Mouse (Mus musculus): ENCODE data around the gene Gm8165. TPM values are rescaled to one million over a fixed set of nuclear protein-coding genes. Genes with fewer than 3 reads are reported as not detected.
"Not testable (repeated sequence)": the region's sequence is repeated elsewhere in the genome, so short reads cannot be mapped to it uniquely, and the experiment has no call there.

Gm8165 gene
- total RNA-seq (2021): not detected in 2 replicates
- long read RNA-seq, experiment 1: 0 reads
- long read RNA-seq, experiment 2: 0 reads

GRCm38 (mm10) chr14:43677099-43677498 lies at the start of gene Gm8165:
Gm8165 (minus strand) TSS chr14:43677199.
- not testable (repeated sequence) for DNase-seq

DNA sequence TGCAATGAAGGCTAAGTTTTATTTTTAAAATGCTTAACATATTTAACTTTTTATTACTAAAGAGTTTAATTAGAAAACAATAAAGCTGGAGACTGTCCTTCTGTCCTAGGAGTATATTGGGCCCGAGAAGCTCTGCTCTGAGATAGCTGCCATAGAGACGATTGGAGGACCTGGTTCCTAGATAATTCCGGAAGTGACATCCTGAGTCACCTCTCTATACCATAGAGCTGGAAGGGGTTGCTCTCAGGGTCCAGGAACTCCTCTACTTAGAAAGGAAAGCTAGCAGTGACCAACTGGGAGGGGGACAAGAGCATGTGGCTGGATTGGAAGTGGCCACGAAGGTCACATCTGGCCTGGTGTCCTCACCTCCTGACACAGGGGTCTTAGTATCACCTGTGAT lies 20.6 kb upstream of the Gm8165 start, which contains the start of gene Gm7324:
Gene Gm7324 (plus strand): TSS at position 208 of the 400 bp plus-strand sequence.
- not testable (repeated sequence) for DNase-seq

Other genes starting within 250 kb of the Gm8165 start
- gene Gm5799, start 133.6 kb downstream of the Gm8165 start, total RNA-seq (2021): not detected in 2 replicates
- not detected in 2 replicates for gene Gm17654, start 98.1 kb downstream of the Gm8165 start, total RNA-seq (2021)
- gene Gm10375, start 69.2 kb downstream of the Gm8165 start, total RNA-seq (2021): not detected in 2 replicates
- gene Gm7324, start 20.6 kb upstream of the Gm8165 start, total RNA-seq (2021): 0.41 and 1.2 TPM in 2 replicates
- gene Gm16506, start 50.3 kb upstream of the Gm8165 start, total RNA-seq (2021): not detected in 2 replicates
- gene Gm6526, start 70.7 kb upstream of the Gm8165 start, total RNA-seq (2021): not detected in 2 replicates
- not detected in 2 replicates for gene Gm8180, start 107.5 kb upstream of the Gm8165 start, total RNA-seq (2021)
- 1.4 TPM in 1 of 2 replicates, not detected in the other for gene Ear1, start 198.3 kb upstream of the Gm8165 start, total RNA-seq (2021)
- not detected in 2 replicates for gene Ear10, start 246.4 kb upstream of the Gm8165 start, total RNA-seq (2021)
- 2.7 and 2.9 TPM in 2 replicates for gene Gm8113, start 248.2 kb upstream of the Gm8165 start, total RNA-seq (2021)